Mouse (Mus musculus) lung, postnatal 36 days (tissue): Measurements from ENCODE around the gene Lrrc4c.

Source experiments
- DNase-seq: peaks from one replicate; pipeline ENCODE4 v3.0.0; 2022; ENCODE audit warnings: mixed read lengths

Gene Lrrc4c

DNA sequence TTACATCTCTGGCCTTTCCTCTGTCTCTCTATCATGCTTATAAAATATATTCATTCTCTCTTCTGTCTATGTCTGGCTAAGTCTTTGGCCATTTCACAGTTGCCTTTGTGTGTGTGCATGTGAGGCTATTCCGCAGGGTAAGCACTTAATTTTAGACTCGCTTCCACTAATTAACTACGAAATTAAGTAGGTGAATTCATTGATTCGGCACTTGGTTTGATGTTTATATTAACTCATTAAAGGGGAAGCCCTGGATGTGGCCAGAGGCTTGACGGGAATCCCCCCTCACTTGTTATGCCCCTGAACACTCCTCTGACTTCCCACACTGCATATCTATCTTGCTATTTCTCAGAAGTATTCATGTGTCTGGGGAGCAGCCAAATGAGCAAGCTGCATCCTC lies 1169.6 kb downstream of the Lrrc4c start:
- no peak for DNase-seq

DNA sequence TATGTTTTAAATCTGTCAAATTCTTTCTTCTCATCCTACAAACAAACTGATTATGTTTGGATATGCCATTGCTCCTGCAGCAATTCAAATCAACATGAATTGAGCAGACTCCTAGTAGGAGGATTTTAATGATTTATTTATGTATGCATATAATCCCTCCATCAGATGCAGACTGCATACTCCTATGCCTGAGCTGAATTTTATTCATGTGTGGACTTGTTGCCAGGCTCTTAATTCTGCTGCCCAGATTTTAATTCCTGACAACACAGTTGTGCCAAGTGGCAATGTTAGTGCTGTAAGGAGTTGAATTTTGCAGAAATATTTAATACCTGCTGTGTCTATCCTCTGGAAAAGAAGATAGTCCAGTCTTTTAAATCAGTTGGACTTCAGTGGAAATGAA lies 1179.1 kb downstream of the Lrrc4c start:
- no peak for DNase-seq

DNA sequence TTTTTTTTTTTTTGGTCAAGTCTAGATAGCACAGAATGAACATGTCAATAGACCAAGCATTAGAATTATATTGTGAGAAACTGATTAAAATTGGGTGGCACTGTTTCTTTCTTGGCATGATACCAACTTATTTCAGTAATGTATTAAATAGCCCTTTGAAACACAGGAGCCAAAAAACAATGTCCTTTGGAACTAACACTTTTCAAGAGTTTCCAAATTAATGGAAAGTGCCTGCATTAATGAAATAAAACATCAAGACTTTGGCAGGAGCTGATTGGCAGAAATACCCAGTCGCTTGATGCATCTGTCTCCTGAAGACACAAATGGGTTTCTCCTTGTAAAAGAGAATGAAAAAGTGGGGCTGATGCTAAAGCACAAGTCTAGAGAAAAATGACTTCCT lies 1184.5 kb downstream of the Lrrc4c start:
- no peak for DNase-seq

GRCm38 (mm10) chr2:97504902-97505301 lies 1186.9 kb downstream of the Lrrc4c start:
- no peak for DNase-seq

DNA sequence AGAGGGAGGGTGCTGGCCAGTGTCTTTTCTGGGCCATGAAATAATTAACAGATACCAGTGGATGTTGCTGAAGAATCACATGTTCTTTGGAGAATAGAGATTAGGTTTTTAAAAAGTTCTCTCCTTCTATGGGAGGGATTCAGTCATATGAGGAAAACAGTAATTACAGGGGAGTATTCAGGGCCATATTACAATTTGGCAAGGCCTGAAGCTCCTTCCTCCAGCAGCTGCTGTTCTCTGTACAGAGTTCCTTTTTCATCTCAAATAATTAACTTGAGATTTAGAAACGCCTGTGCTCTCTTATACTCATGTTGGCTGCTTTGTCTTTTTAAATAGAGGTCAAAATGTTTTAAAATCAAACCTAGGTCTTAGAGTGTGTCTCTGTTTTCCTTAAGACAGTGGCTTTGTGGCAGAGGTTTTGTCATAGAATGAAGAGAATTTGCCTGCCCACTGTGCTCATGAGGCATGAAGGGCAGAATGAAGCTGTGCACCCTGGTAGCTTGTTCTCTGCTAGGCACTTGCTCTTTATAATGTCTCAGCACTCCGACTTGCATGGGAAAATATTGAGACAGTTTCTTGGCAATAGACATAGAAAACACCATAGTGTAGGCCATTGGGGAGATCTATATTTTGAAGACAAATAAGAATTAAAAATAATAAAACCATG lies 1206.4 kb downstream of the Lrrc4c start:
- DNase-seq, result no peak

- no peak for DNase-seq
Observed at GRCm38 (mm10) chr2:97525107-97525506, 1207.1 kb downstream of the Lrrc4c start.

DNA sequence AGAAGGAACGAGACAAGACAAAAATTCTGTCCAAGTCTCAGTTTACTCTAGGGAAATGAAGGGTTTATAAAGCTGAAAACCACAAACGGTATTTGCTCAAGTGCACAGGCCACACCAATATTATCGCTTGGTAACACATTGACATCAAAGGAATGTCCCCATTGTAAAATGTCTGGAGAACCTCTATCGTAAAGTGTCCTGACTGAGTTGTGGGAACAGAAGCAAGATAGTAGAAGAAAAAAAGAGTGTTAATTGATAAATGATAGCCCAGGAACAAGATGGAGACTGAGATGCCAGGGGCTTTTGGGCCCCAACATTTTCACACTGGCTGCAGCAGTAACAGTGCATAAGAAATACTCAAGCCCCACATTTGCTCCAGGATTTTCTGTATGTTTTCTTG lies 1212.7 kb downstream of the Lrrc4c start:
- no peak for DNase-seq

- DNase-seq, result no peak
Observed at GRCm38 (mm10) chr2:97543691-97544672, 1226.0 kb downstream of the Lrrc4c start.

- DNase-seq, result no peak
Observed at GRCm38 (mm10) chr2:97544673-97545071, 1226.7 kb downstream of the Lrrc4c start.

- DNase-seq, result no peak
Observed at GRCm38 (mm10) chr2:97545946-97546345, 1228.0 kb downstream of the Lrrc4c start.

DNA sequence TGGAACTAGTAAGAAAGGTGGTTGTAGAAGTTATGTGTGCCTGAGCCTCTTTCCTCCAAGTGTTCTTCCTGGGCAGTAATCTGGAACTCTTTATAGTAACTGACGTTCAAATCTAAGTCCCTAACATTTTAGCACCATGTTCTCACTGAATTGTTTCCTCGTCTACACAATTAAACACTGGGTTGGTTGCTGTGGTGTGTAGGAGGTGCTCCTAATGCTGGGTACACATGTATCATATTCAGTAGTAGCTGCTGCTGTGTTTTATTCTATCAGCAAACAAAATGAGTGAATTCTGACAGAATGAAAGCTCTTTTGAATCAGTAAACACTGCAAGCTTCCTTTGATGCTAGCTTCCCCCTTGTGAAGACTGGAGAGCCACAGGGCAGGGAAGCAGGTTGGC lies 1246.5 kb downstream of the Lrrc4c start:
- DNase-seq, result no peak

GRCm38 (mm10) chr2:97568954-97569353 lies 1251.0 kb downstream of the Lrrc4c start:
- no peak for DNase-seq

- no peak for DNase-seq
Observed at GRCm38 (mm10) chr2:97574921-97575320, 1257.0 kb downstream of the Lrrc4c start.

DNA sequence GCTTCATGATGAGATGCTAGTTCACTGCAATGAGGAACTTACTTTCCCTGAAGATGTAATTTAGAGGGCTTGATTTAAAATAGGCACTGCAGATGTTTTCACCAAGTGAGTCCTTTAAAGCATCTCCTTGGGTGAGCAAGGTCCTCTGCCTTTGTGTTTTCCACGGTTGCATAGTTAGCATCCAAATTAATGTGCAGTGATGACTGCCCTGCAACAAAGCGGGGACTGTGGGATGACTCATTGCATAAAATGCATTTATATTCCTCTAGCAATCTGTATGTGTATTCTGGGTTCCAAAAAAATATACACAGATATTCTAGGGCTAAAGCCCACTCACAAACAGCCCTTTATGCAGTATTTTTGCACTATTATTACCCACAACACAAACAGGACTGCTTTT lies 1263.2 kb downstream of the Lrrc4c start:
- DNase-seq, result no peak

DNA sequence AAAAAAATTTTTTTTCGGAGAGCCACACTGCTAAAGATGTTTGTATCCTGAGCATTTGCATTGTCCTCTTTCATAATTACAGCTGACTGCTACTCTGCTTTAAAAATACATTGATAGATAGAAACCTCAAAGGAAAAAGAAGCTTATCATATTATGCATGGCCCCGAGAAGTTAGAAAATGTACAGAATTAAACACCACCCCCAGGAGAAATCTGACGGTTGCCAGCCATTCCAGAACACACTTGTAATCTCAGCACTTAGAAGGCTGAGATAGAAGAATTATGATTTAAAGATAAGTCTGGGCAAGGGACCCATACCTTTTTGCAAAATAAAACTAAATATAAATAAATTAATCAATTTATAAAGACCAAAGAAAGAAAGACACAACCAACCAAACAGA lies 1268.4 kb downstream of the Lrrc4c start:
- no peak for DNase-seq

DNA sequence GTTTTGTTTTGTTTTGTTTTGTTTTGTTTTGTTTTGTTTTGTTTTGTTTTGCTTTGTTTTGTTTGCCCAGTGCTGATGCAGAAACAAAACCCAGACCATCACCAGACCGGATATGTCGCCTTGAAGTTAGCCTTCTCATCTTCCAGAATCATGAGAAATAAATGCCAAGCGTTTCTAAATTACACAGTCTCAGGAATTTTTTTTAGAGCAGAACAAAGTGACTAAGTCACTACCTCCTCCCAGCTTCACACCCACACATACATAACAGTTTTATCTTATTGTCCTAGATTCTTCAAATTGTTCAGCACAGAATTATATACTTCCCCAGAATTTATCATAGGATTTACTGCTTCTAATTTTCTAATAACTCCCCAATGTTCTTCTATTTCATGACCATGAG lies 1272.6 kb downstream of the Lrrc4c start:
- no peak for DNase-seq

DNA sequence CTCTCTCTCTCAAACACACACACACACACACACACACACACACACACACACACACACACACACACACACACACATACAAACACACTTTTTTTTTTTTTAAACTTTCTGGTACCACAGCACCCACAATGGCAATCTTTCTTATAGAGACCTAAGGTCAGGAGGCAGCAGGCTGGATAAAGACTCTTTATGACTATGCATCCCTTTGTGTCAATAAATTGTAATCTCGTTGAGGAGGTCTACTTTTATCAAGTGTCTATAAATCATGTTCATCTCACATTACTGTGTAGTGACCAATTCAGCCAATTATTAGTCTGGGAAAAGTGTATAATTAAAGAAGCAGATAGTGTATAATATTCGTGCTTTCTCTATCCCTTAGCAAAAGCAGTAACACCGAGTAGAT lies 1286.2 kb downstream of the Lrrc4c start:
- DNase-seq, result no peak

GRCm38 (mm10) chr2:97604688-97605215 lies 1286.8 kb downstream of the Lrrc4c start:
- DNase-seq, result no peak

DNA sequence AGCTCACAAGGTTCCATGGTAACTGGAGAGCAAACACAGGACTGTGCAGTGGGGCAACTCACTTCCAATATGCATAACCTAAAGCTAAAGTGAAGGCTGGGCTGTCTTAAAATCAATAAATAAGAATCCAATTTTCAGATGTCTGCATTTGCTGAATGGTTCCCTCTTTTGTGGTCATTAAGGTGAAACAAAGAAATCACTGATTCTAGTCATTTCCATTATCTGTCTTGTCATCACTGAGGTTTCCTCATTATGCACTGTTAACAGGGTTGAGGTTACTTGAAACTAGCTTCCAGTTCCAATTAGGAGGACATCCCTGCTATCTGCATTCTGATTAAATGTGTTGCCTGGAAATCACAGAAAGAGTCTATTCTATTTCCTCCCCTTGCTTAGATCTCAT lies 1291.5 kb downstream of the Lrrc4c start:
- no peak for DNase-seq

DNA sequence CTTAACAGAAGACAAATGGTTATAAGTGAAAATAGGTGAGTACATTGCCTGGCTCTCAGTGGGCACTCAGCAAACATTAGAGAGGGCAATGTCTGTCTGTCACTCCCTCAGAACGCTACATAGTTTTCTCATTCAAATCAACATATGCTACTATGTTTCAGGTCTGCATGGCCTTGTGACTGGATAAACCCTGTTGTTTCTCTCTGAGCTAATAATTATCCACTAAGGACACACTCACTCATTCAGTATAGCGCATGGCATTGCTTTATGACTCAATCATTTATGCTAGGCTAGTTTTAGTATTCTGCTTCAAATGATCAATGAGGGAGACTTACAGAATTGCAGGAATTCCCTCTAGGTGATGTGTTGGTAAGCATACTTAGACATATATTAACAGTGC lies 1292.6 kb downstream of the Lrrc4c start:
- no peak for DNase-seq

DNA sequence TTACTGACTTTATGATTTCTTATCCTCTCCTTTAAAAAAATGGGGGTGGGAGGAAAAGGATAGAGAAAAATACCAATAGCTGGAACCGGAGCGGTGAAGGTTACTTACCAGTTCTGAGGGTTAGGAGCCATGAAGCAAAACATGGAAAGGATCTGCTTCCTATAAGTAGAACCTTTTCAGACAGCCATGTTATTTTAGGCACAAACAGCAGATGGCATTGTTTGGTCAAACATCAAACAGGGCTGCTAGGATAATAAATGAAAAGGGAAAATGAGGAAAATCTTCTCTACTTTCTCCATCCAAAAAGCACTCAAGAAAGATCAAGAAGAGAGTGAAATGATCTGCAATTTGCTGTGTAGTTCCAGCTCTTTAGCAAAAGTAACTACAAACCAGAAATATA lies 1296.8 kb downstream of the Lrrc4c start:
- no peak for DNase-seq

- no peak for DNase-seq
Observed at GRCm38 (mm10) chr2:97618589-97618988, 1300.6 kb downstream of the Lrrc4c start.

DNA sequence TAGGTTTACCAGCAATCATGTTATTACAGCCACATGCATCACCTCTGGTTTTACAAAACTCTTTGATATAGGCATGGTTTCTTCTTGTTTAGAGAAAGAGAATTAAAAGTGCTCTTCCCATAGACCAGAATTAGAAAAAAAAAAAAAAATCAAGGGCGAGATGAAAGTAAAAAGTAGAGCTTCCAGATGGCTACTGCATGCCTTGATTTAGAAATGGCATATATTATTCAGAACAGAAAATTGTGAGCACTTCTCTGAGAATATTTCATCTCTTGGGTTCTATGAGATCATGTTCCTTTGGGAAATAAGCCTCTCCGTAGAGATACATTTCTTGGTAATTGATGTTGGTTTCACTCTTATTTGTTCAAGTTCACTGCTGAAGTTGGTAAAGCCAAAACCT lies 1322.0 kb downstream of the Lrrc4c start:
- DNase-seq, result no peak

DNA sequence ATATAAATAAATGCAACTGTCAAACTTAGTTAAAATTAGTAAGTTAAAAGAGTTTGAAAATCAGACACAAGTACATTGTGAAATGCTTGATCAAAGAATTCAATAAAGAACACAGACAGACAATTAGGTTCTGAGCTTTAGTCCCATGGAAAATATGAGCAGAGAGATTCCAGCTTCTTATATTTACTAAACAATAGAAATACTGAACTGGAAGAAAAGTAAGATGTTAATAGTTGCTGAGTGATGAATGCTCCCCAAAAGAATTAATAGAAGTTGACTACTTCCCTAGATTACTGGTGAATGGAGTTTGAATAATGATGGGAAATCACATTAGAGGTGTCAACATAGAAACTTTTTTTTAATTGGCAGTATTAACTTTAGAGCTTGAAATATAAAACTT lies 1323.7 kb downstream of the Lrrc4c start:
- no peak for DNase-seq
